Mouse (Mus musculus): ENCODE measurements at regions not wholly inside any gene's neighbourhood (a gene's known extent, or its start where the extent isn't known, plus 50 kb on each side); places are given as distances from the start of the nearest gene placed in this dataset.

DNA sequence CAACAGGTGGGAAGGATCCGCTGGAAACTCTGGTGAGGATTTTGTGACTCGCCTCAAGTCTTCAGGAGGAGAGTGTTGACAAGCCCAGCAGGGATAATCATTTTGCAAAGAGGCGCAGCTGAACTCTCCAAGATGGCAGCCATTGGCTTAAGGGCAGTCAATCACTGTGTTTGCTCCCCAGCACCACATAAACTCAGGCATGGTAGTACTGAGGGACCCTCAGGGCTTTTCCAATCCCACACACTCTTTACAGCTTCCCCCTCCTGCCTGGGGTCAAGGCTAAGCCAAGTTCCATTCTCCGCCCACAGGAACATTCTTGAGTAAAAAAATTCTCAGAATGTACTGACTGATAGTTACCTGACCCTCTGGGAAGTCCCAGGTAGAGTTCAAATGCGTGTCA, 72.0 kb upstream of the Slc1a4 start:
- TF ChIP-seq POLR2A (IDR thresholded peaks at IDR 0.05; ENCODE audit: borderline replicate concordance, control insufficient read depth, low read depth, low read length) (no peak), CTCF (IDR thresholded peaks at IDR 0.05; ENCODE audit: control insufficient read depth, insufficient read depth, low read length) (no peak)
